Mouse (Mus musculus): ENCODE data around the gene Thada. TPM values are rescaled to one million over a fixed set of nuclear protein-coding genes. Genes with fewer than 3 reads are reported as not detected.
A peak's percentile ranks its signal among the peaks of the same experiment; 100 is the strongest.

The Thada gene
- polyA plus RNA-seq, 2 experiments, result 9.1 to 9.7 TPM

DNA sequence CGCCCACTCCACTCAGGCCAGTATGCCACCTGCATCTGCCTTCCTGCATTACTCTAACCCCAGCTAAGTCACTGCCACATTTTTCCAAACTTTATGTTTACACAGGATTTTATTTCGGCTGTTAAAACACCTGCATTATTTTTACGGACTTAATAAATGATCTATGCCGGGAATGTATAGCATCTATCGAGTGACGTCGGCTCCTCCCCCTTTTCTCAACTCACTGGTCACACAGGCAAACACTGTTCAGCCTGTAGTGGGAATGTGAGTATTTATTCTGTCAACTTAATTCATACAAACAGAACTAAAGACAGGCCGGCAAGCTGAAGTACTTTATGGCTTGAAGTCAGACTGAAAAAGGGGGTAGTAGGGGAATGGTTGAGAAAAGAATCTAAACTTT lies 187.0 kb downstream of the Thada start:
- H3K36me3 ChIP-seq (ENCODE audit: control insufficient read depth, insufficient read depth, low read length), result no peaks in the 10 kb centered on the region
- H3K27me3 ChIP-seq (ENCODE audit: control insufficient read depth, insufficient read depth, low read length), result no peaks in the 10 kb centered on the region
- H3K4me1 ChIP-seq (ENCODE audit: control insufficient read depth, insufficient read depth, low read length), result peaks cover 28% of the 10 kb centered on the region
- no peaks in the 10 kb centered on the region for H3K9me3 ChIP-seq (ENCODE audit: control insufficient read depth, low read length)
- H3K27ac ChIP-seq (replicated peaks; ENCODE audit: low read depth, low read length), result peak overlapping the region; percentile 45; the same call in 1 of the 2 replicates
- H3K9ac ChIP-seq (ENCODE audit: low read depth, low read length, severe bottlenecking), result no peak overlapping the region
- H3K4me3 ChIP-seq (replicated peaks; ENCODE audit: low read length), result no peak overlapping the region
- H3K4me2 ChIP-seq (replicated peaks; ENCODE audit: low read depth, low read length, severe bottlenecking), result no peak overlapping the region
- peak; percentile 16 for DNase-seq (ENCODE audit: low spot score)
- TF ChIP-seq POLR2A (IDR thresholded peaks at IDR 0.05; ENCODE audit: borderline replicate concordance, extremely low read depth, insufficient read depth, insufficient read length), result no peak
- WGBS, result 34% methylated on average over 8 of the region's 8 CpGs
- peak; percentile 35; the same call in 1 of the 2 replicates for ATAC-seq (ENCODE audit: low FRiP score, low read depth)

DNA sequence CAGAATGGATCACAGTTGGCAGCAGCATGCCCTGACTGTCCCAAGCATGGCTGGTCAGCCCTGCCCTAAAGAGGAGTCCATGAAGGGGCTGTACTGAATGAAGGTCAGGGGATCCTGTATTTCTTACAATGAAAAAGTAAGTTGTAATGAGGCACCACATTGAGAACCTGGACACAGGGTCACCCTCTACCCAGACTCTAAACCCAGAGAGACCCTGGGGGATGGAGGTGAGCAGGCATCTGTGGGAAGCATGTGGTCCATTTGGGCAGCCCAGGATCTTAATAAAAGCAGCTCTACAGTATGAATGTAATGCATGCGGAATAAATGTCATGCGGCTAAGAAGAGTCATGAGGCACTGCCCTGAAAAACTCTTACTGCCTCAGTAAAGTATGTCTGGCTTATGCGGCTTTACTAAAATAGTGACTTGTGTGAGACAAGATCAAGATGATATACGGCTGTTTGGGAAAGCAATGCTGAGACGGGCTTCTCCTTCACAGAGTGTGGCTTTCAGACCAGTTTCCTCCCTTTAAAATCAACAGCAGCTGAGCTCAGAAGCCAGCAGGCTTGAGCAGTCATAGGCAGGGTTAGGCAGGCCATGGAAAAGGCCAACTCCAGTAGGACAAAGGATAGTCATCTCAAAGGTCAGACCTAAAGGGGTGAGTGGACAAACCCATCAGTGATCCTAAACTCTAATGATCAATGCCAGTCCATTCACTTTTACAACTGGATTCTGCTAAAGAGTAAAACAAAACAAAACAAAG lies 187.6 kb downstream of the Thada start:
- Histone ChIP-seq H3K36me3 (ENCODE audit: control insufficient read depth, insufficient read depth, low read length) (no peaks in the 10 kb centered on the region), H3K9me3 (ENCODE audit: control insufficient read depth, low read length) (no peaks in the 10 kb centered on the region), H3K4me2 (replicated peaks; ENCODE audit: low read depth, low read length, severe bottlenecking) (no peak overlapping the region), H3K9ac (ENCODE audit: low read depth, low read length, severe bottlenecking) (no peak overlapping the region), H3K4me3 (replicated peaks; ENCODE audit: low read length) (no peak overlapping the region), H3K4me1 (ENCODE audit: control insufficient read depth, insufficient read depth, low read length) (peaks cover 34% of the 10 kb centered on the region), H3K27ac (replicated peaks; ENCODE audit: low read depth, low read length) (peak overlapping the region; percentile 45), H3K27me3 (ENCODE audit: control insufficient read depth, insufficient read depth, low read length) (no peaks in the 10 kb centered on the region)
- ATAC-seq (ENCODE audit: low FRiP score, low read depth) (no peak), DNase-seq (ENCODE audit: low spot score) (no peak)
- TF ChIP-seq POLR2A (IDR thresholded peaks at IDR 0.05; ENCODE audit: borderline replicate concordance, extremely low read depth, insufficient read depth, insufficient read length), result no peak
- 61% methylated on average over 5 of the region's 5 CpGs for WGBS

GRCm38 (mm10) chr17:84274999-84275398 lies 191.0 kb downstream of the Thada start:
- H3K4me3 ChIP-seq (replicated peaks; ENCODE audit: low read length), result no peak overlapping the region
- H3K9me3 ChIP-seq (ENCODE audit: control insufficient read depth, low read length), result no peaks in the 10 kb centered on the region
- peak overlapping the region; percentile 61; the same call in 1 of the 2 replicates for H3K27ac ChIP-seq (replicated peaks; ENCODE audit: low read depth, low read length)
- 76% methylated on average over 3 of the region's 3 CpGs for WGBS
- H3K4me2 ChIP-seq (replicated peaks; ENCODE audit: low read depth, low read length, severe bottlenecking), result no peak overlapping the region
- no peak overlapping the region for H3K9ac ChIP-seq (ENCODE audit: low read depth, low read length, severe bottlenecking)
- no peak for TF ChIP-seq POLR2A (IDR thresholded peaks at IDR 0.05; ENCODE audit: borderline replicate concordance, extremely low read depth, insufficient read depth, insufficient read length)
- H3K27me3 ChIP-seq (ENCODE audit: control insufficient read depth, insufficient read depth, low read length), result no peaks in the 10 kb centered on the region
- no peak for ATAC-seq (ENCODE audit: low FRiP score, low read depth)
- DNase-seq (ENCODE audit: low spot score), result no peak
- H3K4me1 ChIP-seq (ENCODE audit: control insufficient read depth, insufficient read depth, low read length), result peaks cover 46% of the 10 kb centered on the region
- H3K36me3 ChIP-seq (ENCODE audit: control insufficient read depth, insufficient read depth, low read length), result no peaks in the 10 kb centered on the region

GRCm38 (mm10) chr17:84274163-84274562 lies 191.8 kb downstream of the Thada start:
- H3K4me1 ChIP-seq (ENCODE audit: control insufficient read depth, insufficient read depth, low read length), result peaks cover 41% of the 10 kb centered on the region
- WGBS, result 21% methylated on average over 6 of the region's 6 CpGs

GRCm38 (mm10) chr17:84272557-84273261 lies 193.3 kb downstream of the Thada start:
- Histone ChIP-seq H3K27ac (replicated peaks; ENCODE audit: low read depth, low read length) (peak overlapping the region; percentile 65), H3K4me2 (replicated peaks; ENCODE audit: low read depth, low read length, severe bottlenecking) (no peak overlapping the region), H3K27me3 (ENCODE audit: control insufficient read depth, insufficient read depth, low read length) (no peaks in the 10 kb centered on the region), H3K9me3 (ENCODE audit: control insufficient read depth, low read length) (no peaks in the 10 kb centered on the region), H3K4me3 (replicated peaks; ENCODE audit: low read length) (no peak overlapping the region), H3K9ac (ENCODE audit: low read depth, low read length, severe bottlenecking) (no peak overlapping the region), H3K4me1 (ENCODE audit: control insufficient read depth, insufficient read depth, low read length) (peaks cover 29% of the 10 kb centered on the region), H3K36me3 (ENCODE audit: control insufficient read depth, insufficient read depth, low read length) (no peaks in the 10 kb centered on the region)
- ATAC-seq (ENCODE audit: low FRiP score, low read depth) (no peak), DNase-seq (ENCODE audit: low spot score) (peak; percentile 79)
- 36% methylated on average over 5 of the region's 5 CpGs for WGBS
- TF ChIP-seq POLR2A (IDR thresholded peaks at IDR 0.05; ENCODE audit: borderline replicate concordance, extremely low read depth, insufficient read depth, insufficient read length), result no peak

More at GRCm38 (mm10) chr17:84274163-84274562, 191.8 kb downstream of the Thada start:
- DNase-seq (ENCODE audit: low spot score) (peak; percentile 43), ATAC-seq (ENCODE audit: low FRiP score, low read depth) (no peak)
- H3K27me3 ChIP-seq (ENCODE audit: control insufficient read depth, insufficient read depth, low read length), result no peaks in the 10 kb centered on the region
- no peak overlapping the region for H3K9ac ChIP-seq (ENCODE audit: low read depth, low read length, severe bottlenecking)
- no peaks in the 10 kb centered on the region for H3K36me3 ChIP-seq (ENCODE audit: control insufficient read depth, insufficient read depth, low read length)
- H3K4me2 ChIP-seq (replicated peaks; ENCODE audit: low read depth, low read length, severe bottlenecking), result no peak overlapping the region
- TF ChIP-seq POLR2A (IDR thresholded peaks at IDR 0.05; ENCODE audit: borderline replicate concordance, extremely low read depth, insufficient read depth, insufficient read length), result no peak
- no peak overlapping the region for H3K4me3 ChIP-seq (replicated peaks; ENCODE audit: low read length)
- peak overlapping the region; percentile 61 for H3K27ac ChIP-seq (replicated peaks; ENCODE audit: low read depth, low read length)
- H3K9me3 ChIP-seq (ENCODE audit: control insufficient read depth, low read length), result no peaks in the 10 kb centered on the region
